Mouse (Mus musculus): ENCODE results near the gene Cntn5. TPM values are rescaled to one million over a fixed set of nuclear protein-coding genes. Genes with fewer than 3 reads are reported as not detected.

Cntn5 gene
- polyA plus RNA-seq, 1 experiment from 2014 or later: 0.42 TPM

GRCm38 (mm10) chr9:10233364-10233763, 671.2 kb downstream of the Cntn5 start:
- H3K36me3 ChIP-seq (replicated peaks): no peaks in the 10 kb centered on the region
- no peak overlapping the region for H3K4me3 ChIP-seq
- 73% methylated on average over 4 of the region's 4 CpGs for WGBS
- DNase-seq (ENCODE audit: low spot score): no peak
- no peak overlapping the region for H3K27ac ChIP-seq (replicated peaks)
- H3K27me3 ChIP-seq (replicated peaks; ENCODE audit: low read depth, poor library complexity, severe bottlenecking): no peaks in the 10 kb centered on the region
- no peaks in the 10 kb centered on the region for H3K9me3 ChIP-seq
- no peaks in the 10 kb centered on the region for H3K4me1 ChIP-seq

- no peaks in the 10 kb centered on the region for H3K4me1 ChIP-seq
- H3K27me3 ChIP-seq (replicated peaks; ENCODE audit: low read depth, poor library complexity, severe bottlenecking): no peaks in the 10 kb centered on the region
- no peak overlapping the region for H3K4me3 ChIP-seq
- DNase-seq (ENCODE audit: low spot score): no peak
- H3K9me3 ChIP-seq: no peaks in the 10 kb centered on the region
- no peak overlapping the region for H3K27ac ChIP-seq (replicated peaks)
- no peaks in the 10 kb centered on the region for H3K36me3 ChIP-seq (replicated peaks)
- 44% methylated on average over 1 of the region's 1 CpGs for WGBS
Measured at GRCm38 (mm10) chr9:10232066-10232465, 672.5 kb downstream of the Cntn5 start.

GRCm38 (mm10) chr9:10230973-10231372, 673.6 kb downstream of the Cntn5 start:
- no peaks in the 10 kb centered on the region for H3K27me3 ChIP-seq (replicated peaks; ENCODE audit: low read depth, poor library complexity, severe bottlenecking)
- no peaks in the 10 kb centered on the region for H3K4me1 ChIP-seq
- H3K27ac ChIP-seq (replicated peaks): no peak overlapping the region
- no peaks in the 10 kb centered on the region for H3K9me3 ChIP-seq
- no peak for DNase-seq (ENCODE audit: low spot score)
- H3K4me3 ChIP-seq: no peak overlapping the region
- no peaks in the 10 kb centered on the region for H3K36me3 ChIP-seq (replicated peaks)

GRCm38 (mm10) chr9:10229716-10230115, 674.9 kb downstream of the Cntn5 start:
- no peak overlapping the region for H3K4me3 ChIP-seq
- no peaks in the 10 kb centered on the region for H3K4me1 ChIP-seq
- WGBS: 53% methylated on average over 2 of the region's 2 CpGs
- H3K36me3 ChIP-seq (replicated peaks): no peaks in the 10 kb centered on the region
- no peaks in the 10 kb centered on the region for H3K27me3 ChIP-seq (replicated peaks; ENCODE audit: low read depth, poor library complexity, severe bottlenecking)
- DNase-seq (ENCODE audit: low spot score): no peak
- H3K9me3 ChIP-seq: no peaks in the 10 kb centered on the region
- H3K27ac ChIP-seq (replicated peaks): no peak overlapping the region

- no peak for DNase-seq (ENCODE audit: low spot score)
- H3K9me3 ChIP-seq: no peaks in the 10 kb centered on the region
- H3K36me3 ChIP-seq (replicated peaks): no peaks in the 10 kb centered on the region
- 66% methylated on average over 2 of the region's 2 CpGs for WGBS
- no peak overlapping the region for H3K27ac ChIP-seq (replicated peaks)
- no peaks in the 10 kb centered on the region for H3K27me3 ChIP-seq (replicated peaks; ENCODE audit: low read depth, poor library complexity, severe bottlenecking)
- no peak overlapping the region for H3K4me3 ChIP-seq
- H3K4me1 ChIP-seq: no peaks in the 10 kb centered on the region
Measured at GRCm38 (mm10) chr9:10226013-10226412, 678.6 kb downstream of the Cntn5 start.

GRCm38 (mm10) chr9:10186063-10186462, 718.5 kb downstream of the Cntn5 start:
- Histone ChIP-seq H3K4me3 (no peak overlapping the region), H3K27me3 (replicated peaks; ENCODE audit: low read depth, poor library complexity, severe bottlenecking) (no peaks in the 10 kb centered on the region), H3K4me1 (no peaks in the 10 kb centered on the region), H3K9me3 (no peaks in the 10 kb centered on the region), H3K36me3 (replicated peaks) (no peaks in the 10 kb centered on the region), H3K27ac (replicated peaks) (no peak overlapping the region)
- no peak for DNase-seq (ENCODE audit: low spot score)

GRCm38 (mm10) chr9:10170526-10170925, 734.0 kb downstream of the Cntn5 start:
- Histone ChIP-seq H3K36me3 (replicated peaks) (no peaks in the 10 kb centered on the region), H3K9me3 (no peaks in the 10 kb centered on the region), H3K27me3 (replicated peaks; ENCODE audit: low read depth, poor library complexity, severe bottlenecking) (no peaks in the 10 kb centered on the region), H3K4me1 (no peaks in the 10 kb centered on the region), H3K4me3 (no peak overlapping the region), H3K27ac (replicated peaks) (no peak overlapping the region)
- DNase-seq (ENCODE audit: low spot score): no peak
- 92% methylated on average over 3 of the region's 3 CpGs for WGBS

GRCm38 (mm10) chr9:10121350-10122057, 783.1 kb downstream of the Cntn5 start:
- Histone ChIP-seq H3K36me3 (replicated peaks) (no peaks in the 10 kb centered on the region), H3K27ac (replicated peaks) (no peak overlapping the region), H3K4me3 (no peak overlapping the region), H3K4me1 (no peaks in the 10 kb centered on the region), H3K9me3 (no peaks in the 10 kb centered on the region), H3K27me3 (replicated peaks; ENCODE audit: low read depth, poor library complexity, severe bottlenecking) (no peaks in the 10 kb centered on the region)
- 90% methylated on average over 1 of the region's 1 CpGs for WGBS
- DNase-seq (ENCODE audit: low spot score): no peak

GRCm38 (mm10) chr9:10116581-10116980, 788.0 kb downstream of the Cntn5 start:
- H3K9me3 ChIP-seq: no peaks in the 10 kb centered on the region
- WGBS: 68% methylated on average over 1 of the region's 1 CpGs
- no peaks in the 10 kb centered on the region for H3K4me1 ChIP-seq
- no peaks in the 10 kb centered on the region for H3K27me3 ChIP-seq (replicated peaks; ENCODE audit: low read depth, poor library complexity, severe bottlenecking)
- DNase-seq (ENCODE audit: low spot score): no peak
- H3K27ac ChIP-seq (replicated peaks): no peak overlapping the region
- H3K4me3 ChIP-seq: no peak overlapping the region
- no peaks in the 10 kb centered on the region for H3K36me3 ChIP-seq (replicated peaks)

GRCm38 (mm10) chr9:10109156-10109555, 795.4 kb downstream of the Cntn5 start:
- no peak for DNase-seq (ENCODE audit: low spot score)
- Histone ChIP-seq H3K4me3 (no peak overlapping the region), H3K27ac (replicated peaks) (no peak overlapping the region), H3K27me3 (replicated peaks; ENCODE audit: low read depth, poor library complexity, severe bottlenecking) (no peaks in the 10 kb centered on the region), H3K9me3 (no peaks in the 10 kb centered on the region), H3K4me1 (no peaks in the 10 kb centered on the region), H3K36me3 (replicated peaks) (no peaks in the 10 kb centered on the region)
- WGBS: 88% methylated on average over 1 of the region's 1 CpGs

GRCm38 (mm10) chr9:10107861-10108260, 796.7 kb downstream of the Cntn5 start:
- no peaks in the 10 kb centered on the region for H3K4me1 ChIP-seq
- H3K27ac ChIP-seq (replicated peaks): no peak overlapping the region
- H3K4me3 ChIP-seq: no peak overlapping the region
- H3K9me3 ChIP-seq: no peaks in the 10 kb centered on the region
- no peak for DNase-seq (ENCODE audit: low spot score)
- no peaks in the 10 kb centered on the region for H3K27me3 ChIP-seq (replicated peaks; ENCODE audit: low read depth, poor library complexity, severe bottlenecking)
- H3K36me3 ChIP-seq (replicated peaks): no peaks in the 10 kb centered on the region
- 84% methylated on average over 4 of the region's 4 CpGs for WGBS

GRCm38 (mm10) chr9:10101812-10102440, 802.6 kb downstream of the Cntn5 start:
- H3K36me3 ChIP-seq (replicated peaks): no peaks in the 10 kb centered on the region
- no peak overlapping the region for H3K27ac ChIP-seq (replicated peaks)
- no peaks in the 10 kb centered on the region for H3K9me3 ChIP-seq
- no peak overlapping the region for H3K4me3 ChIP-seq
- no peaks in the 10 kb centered on the region for H3K4me1 ChIP-seq
- H3K27me3 ChIP-seq (replicated peaks; ENCODE audit: low read depth, poor library complexity, severe bottlenecking): no peaks in the 10 kb centered on the region
- DNase-seq (ENCODE audit: low spot score): no peak
- WGBS: 68% methylated on average over 5 of the region's 5 CpGs

- DNase-seq (ENCODE audit: low spot score): no peak
- no peaks in the 10 kb centered on the region for H3K9me3 ChIP-seq
- no peaks in the 10 kb centered on the region for H3K36me3 ChIP-seq (replicated peaks)
- H3K27ac ChIP-seq (replicated peaks): no peak overlapping the region
- H3K4me3 ChIP-seq: no peak overlapping the region
- no peaks in the 10 kb centered on the region for H3K4me1 ChIP-seq
- H3K27me3 ChIP-seq (replicated peaks; ENCODE audit: low read depth, poor library complexity, severe bottlenecking): no peaks in the 10 kb centered on the region
Measured at GRCm38 (mm10) chr9:10076282-10076681, 828.3 kb downstream of the Cntn5 start.

Measured in embryonic facial prominence, embryonic 10.5 days (tissue).